Mouse (Mus musculus) liver, embryonic 14.5 days (tissue): ENCODE measurements around the gene Tmem44. TPM values are rescaled to one million over a fixed set of nuclear protein-coding genes. Genes with fewer than 3 reads are reported as not detected.

Source experiments
- ATAC-seq: fragments of 200-750 bp; cut with Nextera tagmentation; 2 replicates; pipeline ENCODE4 v1.8.0; 2017; ENCODE audit warnings: moderate number of reproducible peaks, mild to moderate bottlenecking, moderate library complexity; ENCODE audit not compliant: insufficient read depth
- DNase-seq, 3 experiments: peaks; one replicate each; pipeline ENCODE4 v3.0.0-alpha.2; 2012 to 2013; ENCODE audit warnings: low read depth in 3 of 3, low spot score in 3 of 3
- H3K27ac ChIP-seq: fragments of 300-500 bp; sonication (generic); 2 replicates; pipeline ENCODE4 v1.5.1; 2014; ENCODE audit warnings: moderate library complexity, mild to moderate bottlenecking, control low read depth, inconsistent platforms
- H3K27me3 ChIP-seq: fragments of 300-500 bp; sonication (generic); 2 replicates; pipeline ENCODE4 v1.6.1; 2014; ENCODE audit warnings: mild to moderate bottlenecking, low read length, moderate library complexity; ENCODE audit not compliant: control insufficient read depth, insufficient read depth
- H3K36me3 ChIP-seq: fragments of 300-500 bp; sonication (generic); replicated peaks from 2 replicates; pipeline ENCODE4 v1.6.1; 2014; ENCODE audit warnings: low read depth; ENCODE audit not compliant: control insufficient read depth, insufficient read depth
- H3K4me1 ChIP-seq, 2 experiments: fragments of 200-500 bp in 1 of 2; fragments of 300-500 bp in 1 of 2; sonication (generic) in 1 of 2; replicated peaks; 2 replicates each; pipeline ENCODE4 v1.6.1; 2012 to 2014; ENCODE audit warnings: antibody characterized with exemption in 1 of 2, inconsistent platforms in 1 of 2, low read length in 1 of 2; ENCODE audit not compliant: control insufficient read depth in 2 of 2, insufficient read depth in 2 of 2
- H3K4me2 ChIP-seq: fragments of 300-500 bp; sonication (generic); 2 replicates; pipeline ENCODE4 v1.6.1; 2014; ENCODE audit warnings: low read depth, mild to moderate bottlenecking, control low read depth, moderate library complexity
- H3K4me3 ChIP-seq, 2 experiments: fragments of 200-500 bp in 1 of 2; fragments of 300-500 bp in 1 of 2; sonication (generic) in 1 of 2; 2 replicates each; pipeline ENCODE4 v1.5.1; 2012 to 2014; ENCODE audit warnings: low read depth in 2 of 2, low read length in 2 of 2, mild to moderate bottlenecking in 2 of 2, control low read depth in 1 of 2, inconsistent platforms in 1 of 2, moderate library complexity in 1 of 2; ENCODE audit not compliant: insufficient read depth in 1 of 2
- H3K9ac ChIP-seq: fragments of 300-500 bp; sonication (generic); replicated peaks from 2 replicates; pipeline ENCODE4 v1.6.1; 2014; ENCODE audit warnings: mild to moderate bottlenecking, control low read depth, moderate library complexity
- H3K9me3 ChIP-seq: fragments of 300-500 bp; sonication (generic); 2 replicates; pipeline ENCODE4 v1.6.1; 2016; ENCODE audit warnings: low read length, mixed read lengths; ENCODE audit not compliant: control insufficient read depth
- CTCF ChIP-seq: IDR thresholded peaks from 2 replicates; pipeline ENCODE4 v1.5.1; 2016; ENCODE audit warnings: antibody characterized with exemption, low read depth, control low read depth
- EP300 ChIP-seq: IDR thresholded peaks from 2 replicates; pipeline ENCODE4 v1.6.1; 2016; ENCODE audit warnings: antibody characterized with exemption, low read depth
- WGBS: fragments of 180-500 bp; shearing (Covaris S2); extraction: QIAGEN DNeasy Blood & Tissue Kit; methylation state at CpG from one replicate; pipeline ENCODE4 v1.1.7; 2014; ENCODE audit not compliant: insufficient replicate concordance; 5-methylcytosine and 5-hydroxymethylcytosine counted together
- polyA plus RNA-seq, 2 experiments: library from polyadenylated mRNA; depleted of rRNA in 1 of 2; stranded (reverse) in 1 of 2; unstranded in 1 of 2; fragments of >200 nt; fragmentation: Nextera tagmentation in 1 of 2; extraction: Ambion mirVana in 1 of 2; gene quantifications; 2 replicates each; pipeline versions ENCODE4 v1.2.1 to v1.2.3; 2012 to 2014

Tmem44 gene
- polyA plus RNA-seq, 2 experiments = 0.46 to 0.85 TPM

DNA sequence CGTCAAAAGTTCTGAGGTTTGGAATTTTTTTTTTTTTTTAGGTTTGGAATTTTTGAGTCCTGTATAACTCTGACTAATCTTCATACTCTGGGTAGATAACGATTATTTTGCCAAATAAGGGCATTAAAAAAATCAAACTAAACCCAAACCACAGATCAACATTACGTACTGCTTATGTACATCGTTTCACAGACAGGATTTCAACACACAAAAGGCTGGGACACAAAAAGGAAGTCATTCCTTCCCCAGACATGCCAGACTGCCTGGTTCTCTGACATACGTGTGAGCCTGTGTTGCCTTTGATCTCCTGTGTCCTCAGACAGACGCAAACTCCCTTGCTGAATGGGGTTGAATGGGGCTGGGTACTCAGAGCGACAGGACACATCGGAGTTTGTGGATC lies 22.3 kb downstream of the Tmem44 start:
- Histone ChIP-seq H3K36me3 (no peaks in the 10 kb centered on the region), H3K27ac (no peak overlapping the region), H3K4me1 (no peaks in the 10 kb centered on the region), H3K27me3 (no peaks in the 10 kb centered on the region), H3K9ac (no peak overlapping the region), H3K9me3 (no peaks in the 10 kb centered on the region), H3K4me3 (no peak overlapping the region), H3K4me2 (no peak overlapping the region)
- no peak for DNase-seq
- WGBS = 63% methylated on average over 8 of the region's 8 CpGs
- ATAC-seq = no peak
- TF ChIP-seq EP300 (no peak), CTCF (no peak)

DNA sequence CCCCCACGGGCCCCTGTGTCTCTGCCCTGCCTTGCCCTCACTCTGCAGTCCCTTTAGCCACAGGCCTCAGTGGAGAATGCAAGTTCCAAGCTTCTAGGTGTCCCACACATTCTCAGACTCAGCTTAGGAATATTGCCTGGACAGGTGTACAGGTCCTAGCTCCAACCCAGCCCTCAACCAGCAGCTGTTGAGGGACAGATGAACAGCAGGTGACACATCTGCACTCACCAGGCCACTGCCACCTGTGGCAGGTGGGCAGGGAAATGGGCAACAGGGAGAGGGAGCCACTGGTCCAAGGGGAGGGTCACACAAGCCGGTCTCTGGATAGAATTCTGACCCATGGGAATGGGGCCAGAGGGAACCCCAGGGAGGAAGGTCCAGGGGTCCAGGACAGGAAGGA lies 22.8 kb downstream of the Tmem44 start:
- no peak overlapping the region for H3K9ac ChIP-seq
- H3K27me3 ChIP-seq = no peaks in the 10 kb centered on the region
- no peak overlapping the region for H3K27ac ChIP-seq
- no peak overlapping the region for H3K4me3 ChIP-seq
- DNase-seq = no peak
- H3K9me3 ChIP-seq = no peaks in the 10 kb centered on the region
- WGBS = 40% methylated on average over 2 of the region's 2 CpGs
- no peaks in the 10 kb centered on the region for H3K4me1 ChIP-seq
- no peak overlapping the region for H3K4me2 ChIP-seq
- no peaks in the 10 kb centered on the region for H3K36me3 ChIP-seq
- no peak for ATAC-seq
- no peak for TF ChIP-seq EP300
- no peak for TF ChIP-seq CTCF

DNA sequence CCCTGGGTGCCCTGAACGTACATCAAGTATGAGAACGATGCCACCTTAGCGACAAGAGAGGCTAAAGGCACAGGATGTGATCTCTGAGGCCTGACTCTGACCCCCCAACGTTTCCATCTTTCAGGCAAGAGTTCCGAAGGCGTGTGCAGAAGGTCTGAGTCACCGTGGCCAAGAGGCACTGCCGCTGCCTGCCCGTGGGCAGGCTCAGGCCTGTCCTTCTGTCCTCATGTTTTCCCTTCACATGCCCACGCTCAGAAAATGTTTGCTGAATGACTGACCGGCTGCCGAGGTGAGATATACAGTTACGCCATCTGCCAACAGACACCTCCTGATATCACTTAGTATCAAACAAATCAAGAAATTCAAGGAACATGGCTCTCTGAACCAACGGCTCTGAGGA lies 24.9 kb downstream of the Tmem44 start:
- H3K4me2 ChIP-seq = no peak overlapping the region
- H3K9me3 ChIP-seq = no peaks in the 10 kb centered on the region
- no peak overlapping the region for H3K4me3 ChIP-seq
- H3K36me3 ChIP-seq = no peaks in the 10 kb centered on the region
- DNase-seq (no peak), ATAC-seq (no peak)
- H3K27me3 ChIP-seq = no peaks in the 10 kb centered on the region
- no peak for TF ChIP-seq CTCF
- no peak for TF ChIP-seq EP300
- H3K4me1 ChIP-seq = peaks cover 0 to 2% of the 10 kb centered on the region in 2 experiments; a peak in 2 of 4 replicates
- no peak overlapping the region for H3K27ac ChIP-seq
- WGBS = 52% methylated on average over 14 of the region's 14 CpGs
- no peak overlapping the region for H3K9ac ChIP-seq

DNA sequence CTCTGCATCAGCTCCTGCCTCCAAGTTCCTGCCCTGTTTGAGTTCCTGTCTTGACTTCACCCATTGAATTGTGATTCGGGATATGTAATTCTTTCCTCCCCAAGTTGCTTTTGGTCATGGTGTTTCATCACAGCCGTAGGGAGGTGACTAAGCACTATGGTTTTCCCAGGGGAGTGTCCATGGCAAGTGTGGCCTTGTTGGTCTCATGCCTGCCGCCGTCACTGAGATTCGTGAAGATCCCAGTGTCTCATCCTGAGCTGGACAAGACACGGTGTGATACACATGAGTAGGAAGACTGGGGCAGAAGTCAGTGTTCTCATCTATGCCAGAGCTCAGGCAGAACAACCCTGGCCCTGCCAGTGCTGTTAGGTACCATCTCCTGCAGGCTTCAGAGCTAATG lies 26.2 kb downstream of the Tmem44 start:
- WGBS = 73% methylated on average over 6 of the region's 6 CpGs
- Histone ChIP-seq H3K4me1 (peaks cover 0 to 2% of the 10 kb centered on the region in 2 experiments; a peak in 2 of 4 replicates), H3K27me3 (no peaks in the 10 kb centered on the region), H3K27ac (no peak overlapping the region), H3K4me2 (no peak overlapping the region), H3K9ac (no peak overlapping the region), H3K9me3 (no peaks in the 10 kb centered on the region), H3K4me3 (no peak overlapping the region), H3K36me3 (no peaks in the 10 kb centered on the region)
- no peak for ATAC-seq
- no peak for DNase-seq
- TF ChIP-seq EP300 = no peak
- TF ChIP-seq CTCF = no peak

- no peak overlapping the region for H3K4me2 ChIP-seq
- peaks cover 0 to 2% of the 10 kb centered on the region in 2 experiments; a peak in 2 of 4 replicates for H3K4me1 ChIP-seq
- no peak overlapping the region for H3K27ac ChIP-seq
- no peaks in the 10 kb centered on the region; the same call in 1 of the 2 replicates for H3K27me3 ChIP-seq
- no peaks in the 10 kb centered on the region for H3K9me3 ChIP-seq
- H3K36me3 ChIP-seq = no peaks in the 10 kb centered on the region
- no peak for ATAC-seq
- no peak for TF ChIP-seq EP300
- TF ChIP-seq CTCF = no peak
- WGBS = 67% methylated on average over 10 of the region's 10 CpGs
- H3K9ac ChIP-seq = no peak overlapping the region
- H3K4me3 ChIP-seq = no peak overlapping the region
- DNase-seq = no peak
These were observed 28.2 kb downstream of the Tmem44 start for GRCm38 (mm10) chr16:30522253-30522940.
